Mouse (Mus musculus) testis, adult 2 months (tissue): ENCODE results near the gene Adgrb3.

Experiments
- CTCF ChIP-seq: fragments of 200-500 bp; IDR thresholded peaks from 2 replicates; pipeline ENCODE4 v1.5.1; 2012; ENCODE audit warnings: low read depth, mild to moderate bottlenecking, inconsistent platforms, low read length, moderate library complexity; ENCODE audit not compliant: control insufficient read depth, insufficient read depth, insufficient replicate concordance
- POLR2A ChIP-seq: fragments of 200-500 bp; IDR thresholded peaks from 2 replicates; pipeline ENCODE4 v1.6.1; 2012; ENCODE audit warnings: low read depth, mild to moderate bottlenecking, inconsistent platforms, low read length, moderate library complexity; ENCODE audit not compliant: control insufficient read depth

DNA sequence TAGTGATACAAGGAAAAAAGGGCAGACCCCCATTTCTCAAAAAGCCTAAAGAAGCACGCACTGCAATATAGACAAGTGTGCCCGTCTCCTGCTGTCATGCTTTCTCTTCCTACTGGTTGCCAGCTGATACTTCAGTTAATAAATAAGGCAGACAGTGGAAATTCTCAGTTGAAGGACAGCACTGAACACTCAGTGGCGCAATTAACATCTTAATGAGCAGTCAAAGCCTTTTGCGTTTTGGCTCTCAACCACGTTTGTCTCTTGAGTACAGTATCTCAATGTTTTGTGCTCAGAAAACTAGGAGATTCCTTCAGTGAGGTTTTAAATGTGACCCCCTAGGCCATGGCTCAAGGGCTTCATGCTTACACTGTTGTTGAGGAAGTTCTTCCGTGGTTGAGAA lies 587.1 kb downstream of the Adgrb3 start:
- TF ChIP-seq CTCF, result no peak
- TF ChIP-seq POLR2A, result no peak
